Mouse (Mus musculus) heart, postnatal 0 days (tissue): ENCODE measurements around the gene Catsperd.

Experiments
- CTCF ChIP-seq: IDR thresholded peaks from 2 replicates; pipeline ENCODE4 v1.5.1; 2016; ENCODE audit warnings: antibody characterized with exemption, control low read depth, low read depth
- EP300 ChIP-seq: IDR thresholded peaks from 2 replicates; pipeline ENCODE4 v1.6.1; 2016; ENCODE audit warnings: antibody characterized with exemption, low read depth

GRCm38 (mm10) chr17:56700451-56700850 is 72.5 kb downstream of the Catsperd start:
- TF ChIP-seq CTCF, result no peak
- TF ChIP-seq EP300, result no peak
